Mouse (Mus musculus) C2C12 (cell line): ENCODE measurements at regions not wholly inside any gene's neighbourhood (a gene's known extent, or its start where the extent isn't known, plus 50 kb on each side); places are given as distances from the start of the nearest gene placed in this dataset.
A peak's percentile ranks its signal among the peaks of the same experiment; 100 is the strongest.

ENCODE experiments used
- H3K27me3 ChIP-seq: one replicate; pipeline ENCODE4 v1.6.1; 2011; ENCODE audit not compliant: control insufficient read depth, insufficient read depth, insufficient read length
- H3K36me3 ChIP-seq: one replicate; pipeline ENCODE4 v1.6.1; 2011; ENCODE audit not compliant: control insufficient read depth, insufficient read depth
- H3K4me3 ChIP-seq: one replicate; pipeline ENCODE4 v1.5.1; 2011; ENCODE audit warnings: mild to moderate bottlenecking, control low read depth; ENCODE audit not compliant: poor library complexity, insufficient read depth, severe bottlenecking
- H3K79me2 ChIP-seq: one replicate; pipeline ENCODE4 v1.6.1; 2011; ENCODE audit not compliant: control insufficient read depth, insufficient read depth
- H3K79me3 ChIP-seq: one replicate; pipeline ENCODE4 v1.6.1; 2011; ENCODE audit warnings: low read depth, control low read depth
- H3ac ChIP-seq: one replicate; pipeline ENCODE3; 2011; ENCODE audit warnings: low read depth; ENCODE audit not compliant: control insufficient read depth, insufficient read length
- CEBPB ChIP-seq: IDR thresholded peaks from one replicate; pipeline ENCODE4 v1.6.1; 2011; ENCODE audit warnings: low read depth, mild to moderate bottlenecking, control low read depth, moderate library complexity
- CTCF ChIP-seq: IDR thresholded peaks from one replicate; pipeline ENCODE4 v1.5.1; 2011; ENCODE audit not compliant: control insufficient read depth, insufficient read depth, insufficient read length
- FOSL1 ChIP-seq: IDR thresholded peaks from one replicate; pipeline ENCODE4 v1.8.0; 2011; ENCODE audit warnings: mild to moderate bottlenecking, low read length; ENCODE audit not compliant: poor library complexity, insufficient read depth, severe bottlenecking
- MAX ChIP-seq: IDR thresholded peaks from one replicate; pipeline ENCODE4 v1.6.1; 2011; ENCODE audit warnings: mild to moderate bottlenecking, control low read depth
- MYOD1 ChIP-seq: IDR thresholded peaks from one replicate; pipeline ENCODE4 v1.6.1; 2011; ENCODE audit warnings: low read depth; ENCODE audit not compliant: control insufficient read depth, insufficient read length
- MYOG ChIP-seq: IDR thresholded peaks from one replicate; pipeline ENCODE4 v1.6.1; 2011; ENCODE audit not compliant: control insufficient read depth, insufficient read length; ENCODE audit errors: extremely low read depth
- USF1 ChIP-seq: IDR thresholded peaks from one replicate; pipeline ENCODE4 v1.6.1; 2011; ENCODE audit warnings: low read depth, mild to moderate bottlenecking, control low read depth, moderate library complexity

GRCm38 (mm10) chr16:86250021-86250420 is 348.4 kb upstream of the Adamts5 start:
- Histone ChIP-seq H3K36me3 (no peaks in the 10 kb centered on the region), H3K27me3 (no peaks in the 10 kb centered on the region), H3K4me3 (no peak overlapping the region), H3K79me2 (no peaks in the 10 kb centered on the region), H3ac (no peak overlapping the region), H3K79me3 (no peaks in the 10 kb centered on the region)
- TF ChIP-seq USF1 (no peak), MYOD1 (no peak), MAX (no peak), MYOG (no peak), FOSL1 (no peak), CTCF (no peak), CEBPB (no peak)

- no peaks in the 10 kb centered on the region for H3K36me3 ChIP-seq
- no peak overlapping the region for H3K4me3 ChIP-seq
- no peak overlapping the region for H3ac ChIP-seq
- H3K27me3 ChIP-seq, result no peaks in the 10 kb centered on the region
- TF ChIP-seq FOSL1 (no peak), CEBPB (no peak), CTCF (no peak), USF1 (no peak), MAX (no peak), MYOD1 (no peak), MYOG (no peak)
- no peaks in the 10 kb centered on the region for H3K79me3 ChIP-seq
- H3K79me2 ChIP-seq, result no peaks in the 10 kb centered on the region
Observed at GRCm38 (mm10) chr16:86244191-86244590, 342.6 kb upstream of the Adamts5 start.

- Histone ChIP-seq H3K27me3 (no peaks in the 10 kb centered on the region), H3ac (no peak overlapping the region), H3K79me3 (no peaks in the 10 kb centered on the region), H3K79me2 (no peaks in the 10 kb centered on the region), H3K36me3 (no peaks in the 10 kb centered on the region), H3K4me3 (no peak overlapping the region)
- TF ChIP-seq MYOD1 (no peak), FOSL1 (no peak), USF1 (no peak), CEBPB (no peak), MYOG (no peak), MAX (no peak), CTCF (no peak)
Observed at GRCm38 (mm10) chr16:86242766-86243510, 341.3 kb upstream of the Adamts5 start.

GRCm38 (mm10) chr16:86222997-86223396 is 321.4 kb upstream of the Adamts5 start:
- Histone ChIP-seq H3K79me2 (no peaks in the 10 kb centered on the region), H3K27me3 (no peaks in the 10 kb centered on the region), H3ac (no peak overlapping the region), H3K36me3 (no peaks in the 10 kb centered on the region), H3K79me3 (no peaks in the 10 kb centered on the region), H3K4me3 (no peak overlapping the region)
- TF ChIP-seq MYOD1 (peak; percentile 18), MYOG (no peak), USF1 (no peak)

GRCm38 (mm10) chr16:86210547-86210946 is 308.9 kb upstream of the Adamts5 start:
- TF ChIP-seq FOSL1 (no peak), MYOG (no peak), CTCF (no peak), MAX (no peak), USF1 (no peak), MYOD1 (no peak), CEBPB (no peak)
- Histone ChIP-seq H3K4me3 (no peak overlapping the region), H3K27me3 (no peaks in the 10 kb centered on the region), H3ac (no peak overlapping the region), H3K79me2 (no peaks in the 10 kb centered on the region), H3K36me3 (no peaks in the 10 kb centered on the region), H3K79me3 (no peaks in the 10 kb centered on the region)

GRCm38 (mm10) chr16:86209319-86209718 is 307.7 kb upstream of the Adamts5 start:
- H3K4me3 ChIP-seq, result no peak overlapping the region
- H3K79me2 ChIP-seq, result no peaks in the 10 kb centered on the region
- no peaks in the 10 kb centered on the region for H3K36me3 ChIP-seq
- no peaks in the 10 kb centered on the region for H3K79me3 ChIP-seq
- no peaks in the 10 kb centered on the region for H3K27me3 ChIP-seq
- no peak for TF ChIP-seq CTCF
- TF ChIP-seq MYOG, result no peak
- TF ChIP-seq USF1, result no peak
- no peak for TF ChIP-seq CEBPB
- TF ChIP-seq FOSL1, result no peak
- TF ChIP-seq MAX, result no peak
- no peak for TF ChIP-seq MYOD1
- no peak overlapping the region for H3ac ChIP-seq
